Mouse (Mus musculus) midbrain, postnatal 0 days (tissue): Measurements from ENCODE around the gene Agfg2. TPM values are rescaled to one million over a fixed set of nuclear protein-coding genes. Genes with fewer than 3 reads are reported as not detected.
"Not testable (repeated sequence)": the region's sequence is repeated elsewhere in the genome, so short reads cannot be mapped to it uniquely, and the experiment has no call there.

ENCODE experiments used
- ATAC-seq: fragments of 200-750 bp; cut with Nextera tagmentation; 2 replicates; pipeline ENCODE4 v1.8.0; 2017; ENCODE audit warnings: moderate number of reproducible peaks, mild to moderate bottlenecking, moderate TSS enrichment, moderate library complexity; ENCODE audit not compliant: low FRiP score
- DNase-seq: peaks from one replicate; pipeline ENCODE4 v3.0.0-alpha.2; 2015; ENCODE audit warnings: low spot score
- H3K27ac ChIP-seq: fragments of 300-500 bp; sonication (generic); 2 replicates; pipeline ENCODE4 v1.5.1; 2014; ENCODE audit warnings: low read depth, mild to moderate bottlenecking, low read length, mixed read lengths
- H3K27me3 ChIP-seq: fragments of 300-500 bp; sonication (generic); 2 replicates; pipeline ENCODE4 v1.6.1; 2014; ENCODE audit warnings: low read length, control low read depth, mixed read lengths; ENCODE audit not compliant: insufficient read depth
- H3K36me3 ChIP-seq: fragments of 300-500 bp; sonication (generic); 2 replicates; pipeline ENCODE4 v1.6.1; 2014; ENCODE audit warnings: low read length, control low read depth, mixed read lengths; ENCODE audit not compliant: insufficient read depth
- H3K4me1 ChIP-seq: fragments of 300-500 bp; sonication (generic); 2 replicates; pipeline ENCODE4 v1.6.1; 2014; ENCODE audit warnings: mild to moderate bottlenecking, control low read depth, antibody characterized with exemption, low read length, mixed read lengths; ENCODE audit not compliant: insufficient read depth
- H3K4me2 ChIP-seq: fragments of 300-500 bp; sonication (generic); 2 replicates; pipeline ENCODE4 v1.6.1; 2014; ENCODE audit warnings: low read depth, mild to moderate bottlenecking, low read length, mixed read lengths; ENCODE audit not compliant: poor library complexity, severe bottlenecking
- H3K4me3 ChIP-seq: fragments of 300-500 bp; sonication (generic); 2 replicates; pipeline ENCODE4 v1.5.1; 2014; ENCODE audit warnings: low read depth, mild to moderate bottlenecking, low read length, moderate library complexity
- H3K9ac ChIP-seq: fragments of 300-500 bp; sonication (generic); replicated peaks from 2 replicates; pipeline ENCODE4 v1.6.1; 2014; ENCODE audit warnings: mild to moderate bottlenecking, low read length, moderate library complexity, mixed read lengths; ENCODE audit not compliant: poor library complexity, severe bottlenecking
- H3K9me3 ChIP-seq: fragments of 300-500 bp; sonication (generic); 2 replicates; pipeline ENCODE4 v1.6.1; 2016; ENCODE audit warnings: low read length, control low read depth
- CTCF ChIP-seq: IDR thresholded peaks from 2 replicates; pipeline ENCODE4 v1.5.1; 2016; ENCODE audit warnings: antibody characterized with exemption, mild to moderate bottlenecking
- WGBS: fragments of 180-500 bp; shearing (Covaris S2); extraction: QIAGEN DNeasy Blood & Tissue Kit; methylation state at CpG from one replicate; pipeline ENCODE4 v1.1.7; 2014; 5-methylcytosine and 5-hydroxymethylcytosine counted together
- polyA plus RNA-seq: library from polyadenylated mRNA; unstranded; fragments of >200 nt; fragmentation: Nextera tagmentation; extraction: Ambion mirVana; gene quantifications from 2 replicates; pipeline ENCODE4 v1.2.1, GENCODE M21; 2015
- total RNA-seq: library from RNA; depleted of rRNA; stranded (reverse); fragments of >200 nt; gene quantifications from 2 replicates; pipeline ENCODE4 v1.2.3, GENCODE M21; 2014; rRNA removed

Gene Agfg2
- 20.4 and 28.1 TPM in 2 replicates for total RNA-seq
- 15.5 and 16.9 TPM in 2 replicates for polyA plus RNA-seq

GRCm38 (mm10) chr5:137684294-137685123, at the start of gene Agfg2:
Gene Agfg2 (minus strand): TSS chr5:137684726.
- Histone ChIP-seq H3K9ac (peak within 1 kb of the TSS; percentile 53), H3K27me3 (no peaks in the 10 kb centered on the region), H3K4me3 (peak within 1 kb of the TSS; percentile 75), H3K4me2 (peak within 1 kb of the TSS; percentile 65), H3K9me3 (no peaks in the 10 kb centered on the region), H3K4me1 (peaks cover 5% of the 10 kb centered on the region; the same call in 1 of the 2 replicates), H3K36me3 (no peaks in the 10 kb centered on the region), H3K27ac (peak within 1 kb of the TSS; percentile 72)
- peak; percentile 100 for ATAC-seq
- peak; percentile 51 for TF ChIP-seq CTCF
- DNase-seq: peak; percentile 100
- WGBS: under 1% methylated on average over 60 of the region's 62 CpGs

- Histone ChIP-seq H3K9ac (peak overlapping the region; percentile 46), H3K4me1 (peaks cover 35% of the 10 kb centered on the region), H3K27me3 (no peaks in the 10 kb centered on the region), H3K27ac (peak overlapping the region; percentile 90), H3K9me3 (no peaks in the 10 kb centered on the region), H3K4me2 (peak overlapping the region; percentile 61), H3K36me3 (peaks cover 33% of the 10 kb centered on the region), H3K4me3 (peak overlapping the region; percentile 21)
- DNase-seq: peak; percentile 65
- no peak for TF ChIP-seq CTCF
- peak; percentile 52 for ATAC-seq
- 16% methylated on average over 12 of the region's 12 CpGs for WGBS
Measured at GRCm38 (mm10) chr5:137733638-137734288, 49.2 kb upstream of the Agfg2 start.

DNA sequence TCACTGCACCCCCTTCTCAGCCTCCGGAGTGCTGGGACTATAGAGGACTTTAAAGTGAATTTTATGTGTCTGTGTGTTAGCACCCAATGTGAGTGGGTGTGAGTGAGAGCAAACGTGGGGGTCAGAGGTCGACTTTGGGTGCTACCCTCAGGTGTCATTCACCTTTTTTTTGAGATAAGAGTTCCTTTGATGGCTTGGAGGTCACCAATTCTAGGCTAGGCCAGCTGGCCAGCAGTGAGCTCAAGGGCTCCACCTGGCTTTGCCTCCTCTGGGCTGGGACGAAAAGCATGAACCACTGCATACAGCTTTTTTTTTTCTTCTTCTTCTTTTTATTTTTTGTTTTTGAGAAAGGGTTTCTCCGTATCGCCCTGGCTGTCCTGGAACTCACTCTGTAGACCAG, 42.2 kb upstream of the Agfg2 start:
- Histone ChIP-seq H3K27ac (no peak overlapping the region), H3K9ac (no peak overlapping the region), H3K27me3 (no peaks in the 10 kb centered on the region), H3K4me1 (no peaks in the 10 kb centered on the region), H3K4me3 (no peak overlapping the region), H3K36me3 (peaks cover 14% of the 10 kb centered on the region), H3K4me2 (no peak overlapping the region), H3K9me3 (no peaks in the 10 kb centered on the region)
- DNase-seq: no peak
- no peak for ATAC-seq
- 70% methylated on average over 6 of the region's 6 CpGs for WGBS
- TF ChIP-seq CTCF: peak; percentile 16

- Histone ChIP-seq H3K27ac (no peak overlapping the region), H3K27me3 (no peaks in the 10 kb centered on the region), H3K4me2 (no peak overlapping the region), H3K9ac (no peak overlapping the region), H3K4me3 (no peak overlapping the region), H3K9me3 (no peaks in the 10 kb centered on the region), H3K36me3 (no peaks in the 10 kb centered on the region), H3K4me1 (no peaks in the 10 kb centered on the region)
- WGBS: 78% methylated on average over 5 of the region's 5 CpGs
- no peak for TF ChIP-seq CTCF
- DNase-seq (no peak), ATAC-seq (no peak)
Measured at GRCm38 (mm10) chr5:137723840-137724239, 39.3 kb upstream of the Agfg2 start.

DNA sequence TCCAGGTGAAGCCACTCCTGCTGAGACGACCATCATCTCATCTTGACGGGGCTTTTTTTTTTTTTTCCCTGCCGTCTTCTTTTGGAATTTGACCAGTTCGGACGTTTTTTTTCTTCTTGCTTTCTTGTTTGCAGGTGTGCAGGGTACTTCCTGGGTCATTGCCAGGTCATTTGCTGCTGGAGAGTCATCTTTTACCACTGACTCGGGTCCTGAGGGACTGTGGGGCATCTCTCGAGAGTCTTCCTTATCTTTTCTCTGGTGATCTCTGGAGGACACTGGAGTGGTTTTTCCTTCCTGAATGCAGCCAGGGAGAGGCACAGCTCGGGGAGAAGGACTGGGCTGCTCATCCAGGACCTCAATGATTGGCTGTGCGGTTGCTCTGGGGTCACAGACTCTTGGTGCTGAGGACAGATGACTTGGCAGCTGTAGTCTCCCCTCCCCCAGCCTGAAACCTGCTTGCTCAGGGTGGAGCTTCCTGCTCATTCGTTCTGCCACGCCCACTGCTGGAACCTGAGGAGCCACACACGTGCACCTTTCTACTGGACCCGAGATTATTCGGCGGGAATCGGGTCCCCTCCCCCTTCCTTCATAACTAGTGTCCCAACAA, 36.1 kb upstream of the Agfg2 start:
- H3K9me3 ChIP-seq, H3K36me3 ChIP-seq, H3K4me2 ChIP-seq, ATAC-seq, H3K9ac ChIP-seq, H3K27me3 ChIP-seq, H3K4me3 ChIP-seq, DNase-seq, H3K4me1 ChIP-seq, H3K27ac ChIP-seq: not testable (repeated sequence)
- 40% methylated on average over 9 of the region's 16 CpGs for WGBS
